Mouse (Mus musculus) ES-E14 (cell line): ENCODE results near the gene Grid1. TPM values are rescaled to one million over a fixed set of nuclear protein-coding genes. Genes with fewer than 3 reads are reported as not detected.

Experiments used
- DNase-seq: peaks from one replicate; pipeline ENCODE4 v3.0.0-alpha.2; 2013; ENCODE audit warnings: low read depth, low spot score
- H3K27ac ChIP-seq: 2 replicates; pipeline ENCODE4 v1.5.1; 2012; ENCODE audit warnings: low read depth, mild to moderate bottlenecking, low read length, moderate library complexity, mixed read lengths; ENCODE audit not compliant: poor library complexity, insufficient read depth, severe bottlenecking
- H3K36me3 ChIP-seq: 2 replicates; pipeline ENCODE4 v1.6.1; 2012; ENCODE audit warnings: mild to moderate bottlenecking, low read length, moderate library complexity, mixed read lengths; ENCODE audit not compliant: control insufficient read depth, poor library complexity, insufficient read depth, severe bottlenecking
- H3K4me1 ChIP-seq, 2 experiments: fragments of 150-350 bp in 1 of 2; sonication (generic) in 1 of 2; 2 replicates each; pipeline ENCODE4 v1.6.1; 2012; ENCODE audit warnings: low read length in 2 of 2, mild to moderate bottlenecking in 1 of 2, mixed read lengths in 1 of 2; ENCODE audit not compliant: control insufficient read depth in 2 of 2, insufficient read depth in 2 of 2, poor library complexity in 1 of 2
- H3K4me3 ChIP-seq, 2 experiments: fragments of 150-350 bp in 1 of 2; sonication (generic) in 1 of 2; 2 replicates each; pipeline ENCODE4 v1.5.1; 2012; ENCODE audit warnings: low read length in 2 of 2, low read depth in 1 of 2, mild to moderate bottlenecking in 1 of 2, mixed read lengths in 1 of 2; ENCODE audit not compliant: insufficient read depth in 1 of 2, poor library complexity in 1 of 2, severe bottlenecking in 1 of 2
- H3K9ac ChIP-seq: 2 replicates; pipeline ENCODE4 v1.6.1; 2012; ENCODE audit warnings: low read depth, mild to moderate bottlenecking, low read length, mixed read lengths; ENCODE audit not compliant: poor library complexity, insufficient read depth, severe bottlenecking
- H3K9me3 ChIP-seq: fragments of 150-350 bp; sonication (generic); 2 replicates; pipeline ENCODE4 v1.6.1; 2012; ENCODE audit warnings: low read depth, mild to moderate bottlenecking, low read length; ENCODE audit not compliant: control insufficient read depth, insufficient read depth
- CHD2 ChIP-seq: IDR thresholded peaks from 2 replicates; pipeline ENCODE4 v1.6.1; 2014; ENCODE audit warnings: mild to moderate bottlenecking, low read depth, low read length, inconsistent platforms
- HCFC1 ChIP-seq: IDR thresholded peaks from 2 replicates; pipeline ENCODE4 v1.6.1; 2012; ENCODE audit warnings: low read length, inconsistent platforms, borderline replicate concordance; ENCODE audit not compliant: insufficient read depth
- MAFK ChIP-seq: IDR thresholded peaks from 2 replicates; pipeline ENCODE4 v1.6.1; 2014; ENCODE audit warnings: mild to moderate bottlenecking, low read depth, low read length, inconsistent platforms; ENCODE audit not compliant: insufficient read depth
- ZC3H11A ChIP-seq: IDR thresholded peaks from 2 replicates; pipeline ENCODE4 v1.6.1; 2012; ENCODE audit warnings: low read depth, mild to moderate bottlenecking, inconsistent platforms, low read length, borderline replicate concordance
- ZNF384 ChIP-seq: IDR thresholded peaks from 2 replicates; pipeline ENCODE4 v1.6.1; 2012; ENCODE audit warnings: low read depth, low read length, inconsistent platforms
- in situ Hi-C, 2 experiments: fragments of 600-800 bp; cut with MboI; formaldehyde crosslinking; loops; one replicate each; pipeline ENCODE4 v1.15.1; 2025; ENCODE audit warnings: low sequenced_read_pairs in 2 of 2, inconsistent platforms in 1 of 2; ENCODE audit not compliant: unreplicated experiment in 2 of 2
- total RNA-seq: library from RNA; depleted of rRNA; stranded (reverse); fragments of 300-350 nt; gene quantifications from 2 replicates; pipeline ENCODE4 v1.2.3, GENCODE M21; 2012

Gene Grid1
- total RNA-seq, 1 experiment = 0.54 TPM

DNA sequence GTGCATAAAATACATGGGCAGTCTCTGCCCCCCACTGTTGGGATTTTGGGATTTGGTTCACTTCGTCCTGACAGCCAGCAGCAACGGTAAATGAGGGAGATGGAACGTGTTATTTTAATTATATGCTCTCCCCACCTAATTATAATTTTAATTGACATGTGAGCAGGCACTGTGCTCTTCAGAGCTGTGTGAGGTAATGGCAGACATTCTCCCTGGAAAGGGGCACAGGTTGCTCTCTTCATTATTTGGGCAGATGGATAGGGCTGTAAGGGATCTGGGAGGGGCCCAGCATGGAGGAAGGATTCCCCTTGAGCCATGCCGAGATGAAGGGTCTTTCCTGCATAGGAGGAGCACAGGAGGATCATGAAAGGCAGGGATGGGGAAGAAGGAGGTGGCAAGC, 26.9 kb downstream of the Grid1 start:
- in situ Hi-C loops = loop anchor here in 1 of 2 experiments (25.0 kb wide), 1 partner anchor 241 kb away; no protein-coding TSS in a partner anchor

GRCm38 (mm10) chr14:34847625-34848024, 27.7 kb downstream of the Grid1 start:
- H3K4me1 ChIP-seq = no peaks in the 10 kb centered on the region
- H3K4me3 ChIP-seq = no peak overlapping the region
- no peaks in the 10 kb centered on the region for H3K9me3 ChIP-seq
- TF ChIP-seq HCFC1 = no peak
- no peak for TF ChIP-seq CHD2
- TF ChIP-seq MAFK = no peak
- TF ChIP-seq ZNF384 = no peak
- no peak overlapping the region for H3K27ac ChIP-seq
- H3K36me3 ChIP-seq = no peaks in the 10 kb centered on the region
- in situ Hi-C loops = loop anchor here in 1 of 2 experiments (25.0 kb wide), 1 partner anchor 240 kb away; no protein-coding TSS in a partner anchor
- DNase-seq = no peak
- no peak overlapping the region for H3K9ac ChIP-seq

More for the DNA sequence above, 26.9 kb downstream of the Grid1 start:
- no peak for TF ChIP-seq ZC3H11A
- TF ChIP-seq HCFC1 = no peak
- no peak for TF ChIP-seq CHD2
- TF ChIP-seq MAFK = no peak
- no peak for TF ChIP-seq ZNF384
- Histone ChIP-seq H3K9ac (no peak overlapping the region), H3K4me1 (no peaks in the 10 kb centered on the region), H3K4me3 (no peak overlapping the region), H3K27ac (no peak overlapping the region), H3K9me3 (no peaks in the 10 kb centered on the region), H3K36me3 (no peaks in the 10 kb centered on the region)
- no peak for DNase-seq

DNA sequence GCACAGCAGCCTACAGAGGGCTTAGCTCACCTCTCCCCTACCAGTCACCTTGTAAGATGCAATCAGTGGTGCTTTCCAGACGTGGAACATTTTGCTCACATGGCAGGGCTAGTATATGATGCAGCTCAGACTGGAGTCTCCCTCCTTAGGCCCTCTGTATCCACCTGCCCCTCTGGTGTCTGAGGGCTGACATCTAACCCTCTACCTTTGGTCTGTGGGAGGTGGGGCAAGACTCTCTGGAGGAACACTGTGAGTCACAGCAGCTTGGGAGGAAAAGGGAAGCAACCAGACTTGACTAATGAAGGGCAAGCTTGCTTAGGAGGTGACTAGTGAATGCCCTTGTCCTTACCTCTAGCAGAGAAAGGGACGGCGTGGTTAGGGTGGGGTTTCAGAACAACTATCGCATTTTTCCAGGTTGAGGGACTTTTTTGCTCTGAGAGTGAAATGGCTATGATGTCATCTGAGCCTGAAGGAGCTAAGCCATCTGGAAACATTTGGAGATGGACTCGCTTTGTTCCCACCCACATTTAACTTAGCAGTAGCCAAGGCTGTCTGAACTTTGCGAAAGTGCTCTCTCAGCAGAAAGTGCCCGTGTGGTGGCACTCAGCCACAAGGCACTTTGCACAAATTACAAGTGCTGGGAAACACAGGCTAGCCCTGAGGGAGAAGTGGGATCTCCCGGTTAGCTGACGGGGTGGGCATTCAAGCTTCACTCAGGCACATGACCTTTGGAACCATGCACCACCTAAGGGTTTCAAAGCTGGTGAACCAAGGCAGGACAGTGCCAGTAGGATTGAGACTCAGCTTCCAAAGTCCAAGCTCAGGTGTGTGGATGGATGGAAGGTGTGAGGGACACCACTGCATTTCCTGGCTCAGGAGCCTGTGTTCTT, 41.2 kb downstream of the Grid1 start:
- in situ Hi-C loops = loop anchor here in 1 of 2 experiments (25.0 kb wide), 1 partner anchor 101 kb away; no protein-coding TSS in a partner anchor
- Histone ChIP-seq H3K9me3 (no peaks in the 10 kb centered on the region), H3K4me3 (no peak overlapping the region), H3K36me3 (no peaks in the 10 kb centered on the region), H3K9ac (no peak overlapping the region), H3K27ac (no peak overlapping the region), H3K4me1 (no peaks in the 10 kb centered on the region; a peak in 1 of 4 replicates)
- TF ChIP-seq MAFK (0 out of 2 replicates have a peak, but pooled peaks have one; percentile 27), ZC3H11A (no peak)
- no peak for DNase-seq

GRCm38 (mm10) chr14:34867266-34867665, 47.4 kb downstream of the Grid1 start:
- no peaks in the 10 kb centered on the region for H3K4me1 ChIP-seq
- in situ Hi-C loops = loop anchor here in 1 of 2 experiments (25.0 kb wide), 1 partner anchor 95 kb away; no protein-coding TSS in a partner anchor
- H3K36me3 ChIP-seq = no peaks in the 10 kb centered on the region
- no peak for DNase-seq
- no peak for TF ChIP-seq HCFC1
- TF ChIP-seq ZC3H11A = no peak
- no peak for TF ChIP-seq ZNF384
- TF ChIP-seq CHD2 = no peak
- TF ChIP-seq MAFK = no peak
- no peak overlapping the region for H3K9ac ChIP-seq
- H3K4me3 ChIP-seq = no peak overlapping the region
- no peaks in the 10 kb centered on the region for H3K9me3 ChIP-seq
- no peak overlapping the region for H3K27ac ChIP-seq
